Mouse (Mus musculus) G1E (cell line): ENCODE measurements around the gene Gtf2a2. TPM values are rescaled to one million over a fixed set of nuclear protein-coding genes. Genes with fewer than 3 reads are reported as not detected.

Experiments used
- ATAC-seq: 2 replicates; pipeline ENCODE4 v1.8.0; 2016; ENCODE audit warnings: mild to moderate bottlenecking; ENCODE audit not compliant: insufficient number of reproducible peaks, poor library complexity, low FRiP score, severe bottlenecking; ENCODE audit errors: extremely low read depth
- DNase-seq: peaks from one replicate; pipeline ENCODE4 v3.0.0; 2012; ENCODE audit warnings: low spot score
- H3K27me3 ChIP-seq: 2 replicates; pipeline ENCODE4 v1.6.1; 2012; ENCODE audit warnings: mild to moderate bottlenecking, low read length, inconsistent platforms; ENCODE audit not compliant: insufficient read depth
- H3K36me3 ChIP-seq: replicated peaks from 2 replicates; pipeline ENCODE3; 2012; ENCODE audit warnings: mild to moderate bottlenecking, inconsistent platforms
- H3K4me1 ChIP-seq: 2 replicates; pipeline ENCODE4 v1.6.1; 2012; ENCODE audit warnings: low read depth, low read length, inconsistent platforms, mixed read lengths; ENCODE audit not compliant: insufficient read depth
- H3K4me3 ChIP-seq: 2 replicates; pipeline ENCODE4 v1.5.1; 2012; ENCODE audit warnings: low read depth, mild to moderate bottlenecking, inconsistent platforms, low read length, moderate library complexity, mixed read lengths
- H3K9me3 ChIP-seq: replicated peaks from 2 replicates; pipeline ENCODE4 v1.6.1; 2012; ENCODE audit warnings: inconsistent platforms
- CTCF ChIP-seq: IDR thresholded peaks from 2 replicates; pipeline ENCODE4 v1.5.1; 2012; ENCODE audit warnings: low read depth, low read length, inconsistent platforms, mixed read lengths
- GATA1 ChIP-seq: IDR thresholded peaks from 2 replicates; pipeline ENCODE4 v1.6.1; 2012; ENCODE audit warnings: borderline replicate concordance, low read length, inconsistent platforms, mixed read lengths
- GATA2 ChIP-seq: IDR thresholded peaks from 2 replicates; pipeline ENCODE4 v1.6.1; 2012; ENCODE audit warnings: low read depth, low read length, inconsistent platforms, borderline replicate concordance
- POLR2AphosphoS5 ChIP-seq: IDR thresholded peaks from 2 replicates; pipeline ENCODE4 v1.6.1; 2012; ENCODE audit warnings: low read depth, low read length, inconsistent platforms; ENCODE audit not compliant: insufficient replicate concordance
- TAL1 ChIP-seq: conservative IDR thresholded peaks from 2 replicates; pipeline ENCODE4 v1.6.1; 2012; ENCODE audit warnings: low read depth, low read length, inconsistent platforms, mixed read lengths
- polyA plus RNA-seq: library from polyadenylated mRNA; stranded (reverse); fragments of >175 nt; gene quantifications from 2 replicates; pipeline ENCODE4 v1.2.3, GENCODE M21; 2012
- total RNA-seq, 2 experiments: library from RNA; stranded (forward) in 1 of 2; stranded (reverse) in 1 of 2; fragments of 200-1000 nt in 1 of 2; fragments of >200 nt in 1 of 2; fragmentation: Nextera tagmentation in 1 of 2; gene quantifications; 2 replicates each; pipeline ENCODE4 v1.2.3; 2014 to 2017

The Gtf2a2 gene
- total and polyA plus RNA-seq, 3 experiments: 67.6 to 188 (median 83.4) TPM

GRCm38 (mm10) chr9:70049416-70049783 lies 37.0 kb downstream of the Gtf2a2 start:
- Histone ChIP-seq H3K27me3 (peaks cover 17% of the 10 kb centered on the region), H3K36me3 (no peaks in the 10 kb centered on the region), H3K9me3 (no peaks in the 10 kb centered on the region), H3K4me3 (no peak overlapping the region), H3K4me1 (peaks cover 41% of the 10 kb centered on the region)
- TF ChIP-seq GATA2 (no peak), GATA1 (no peak), POLR2AphosphoS5 (no peak), CTCF (no peak), TAL1 (no peak)
- ATAC-seq (no peak), DNase-seq (no peak)

DNA sequence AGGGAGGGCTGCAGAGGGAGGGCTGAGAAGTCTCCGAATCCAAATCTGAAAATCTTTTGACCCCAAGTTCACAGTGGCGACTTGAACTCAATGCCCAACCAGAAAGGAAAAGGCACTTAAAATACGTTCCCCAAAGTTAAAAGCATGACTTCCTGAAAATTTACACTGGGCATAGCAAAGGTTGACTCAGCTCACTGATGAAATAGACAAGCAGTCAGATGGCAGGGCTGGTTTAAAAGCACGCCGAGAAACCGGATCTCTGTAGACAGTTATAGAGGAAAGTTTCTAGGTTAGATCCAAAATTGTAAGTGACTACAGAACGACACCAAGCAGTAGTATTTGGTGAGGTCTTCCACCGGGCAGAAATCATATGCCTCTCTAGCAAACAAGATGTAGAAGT lies 37.5 kb downstream of the Gtf2a2 start:
- no peak for TF ChIP-seq GATA1
- no peak for TF ChIP-seq CTCF
- no peak for TF ChIP-seq POLR2AphosphoS5
- no peak for TF ChIP-seq TAL1
- TF ChIP-seq GATA2: no peak
- Histone ChIP-seq H3K4me3 (no peak overlapping the region), H3K9me3 (no peaks in the 10 kb centered on the region), H3K27me3 (peaks cover 17% of the 10 kb centered on the region), H3K4me1 (peaks cover 40% of the 10 kb centered on the region), H3K36me3 (no peaks in the 10 kb centered on the region)
- DNase-seq: no peak
- no peak for ATAC-seq

DNA sequence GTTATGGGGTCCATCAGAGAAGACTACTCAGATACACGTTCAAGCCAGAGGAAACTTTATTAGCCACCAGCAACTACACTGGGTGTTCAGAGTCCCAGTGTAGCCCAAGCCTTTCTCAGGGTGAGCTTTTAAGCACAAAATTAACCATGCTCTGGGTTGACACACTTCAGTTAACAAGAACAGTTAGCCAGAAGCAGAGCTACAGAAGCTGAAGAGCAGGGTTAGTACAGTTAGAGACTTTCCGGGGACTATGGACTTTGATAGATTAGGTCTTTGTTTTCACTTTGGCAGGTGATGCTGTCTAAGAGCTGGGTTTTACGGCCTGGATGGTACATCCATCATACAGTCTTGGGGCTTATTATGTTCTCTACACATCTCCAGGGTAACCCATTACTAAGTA lies 40.4 kb downstream of the Gtf2a2 start:
- Histone ChIP-seq H3K9me3 (no peaks in the 10 kb centered on the region; the same call in 1 of the 2 replicates), H3K4me3 (no peak overlapping the region), H3K36me3 (no peaks in the 10 kb centered on the region), H3K4me1 (peaks cover 16% of the 10 kb centered on the region), H3K27me3 (peaks cover 19% of the 10 kb centered on the region)
- TF ChIP-seq TAL1 (no peak), GATA1 (no peak), POLR2AphosphoS5 (no peak), GATA2 (no peak), CTCF (no peak)
- ATAC-seq (no peak), DNase-seq (no peak)

- ATAC-seq (no peak), DNase-seq (no peak)
- Histone ChIP-seq H3K4me1 (peaks cover 9% of the 10 kb centered on the region), H3K9me3 (no peaks in the 10 kb centered on the region; the same call in 1 of the 2 replicates), H3K4me3 (no peak overlapping the region), H3K36me3 (no peaks in the 10 kb centered on the region), H3K27me3 (peaks cover 23% of the 10 kb centered on the region)
- TF ChIP-seq GATA2 (no peak), GATA1 (no peak), TAL1 (no peak), CTCF (no peak), POLR2AphosphoS5 (no peak)
Measured at GRCm38 (mm10) chr9:70053411-70053810, 41.1 kb downstream of the Gtf2a2 start.

- peaks cover 9% of the 10 kb centered on the region for H3K27me3 ChIP-seq
- no peak for ATAC-seq
Measured at GRCm38 (mm10) chr9:70062012-70062411, 49.7 kb downstream of the Gtf2a2 start.

DNA sequence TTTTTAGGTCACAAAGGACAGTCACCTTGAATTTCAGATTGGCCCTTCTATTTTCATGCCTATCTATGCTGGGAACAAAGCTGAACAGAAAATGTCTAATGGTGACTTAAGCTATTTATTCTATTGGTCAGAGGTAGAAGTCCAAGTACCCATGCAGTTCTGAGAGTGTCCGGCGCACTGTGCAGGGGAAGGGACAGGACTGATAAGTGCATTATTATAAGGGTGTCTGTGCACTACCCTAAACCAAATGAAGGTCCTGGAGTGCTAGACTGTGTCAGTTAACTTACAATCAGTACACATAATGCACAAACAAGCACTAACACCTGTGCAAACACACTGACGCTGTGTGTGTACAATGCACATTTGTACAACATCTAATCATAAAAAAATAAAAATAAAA lies 55.1 kb downstream of the Gtf2a2 start:
- Histone ChIP-seq H3K27me3 (peaks cover 11% of the 10 kb centered on the region), H3K4me3 (no peak overlapping the region), H3K36me3 (no peaks in the 10 kb centered on the region), H3K9me3 (no peaks in the 10 kb centered on the region), H3K4me1 (peaks cover 5% of the 10 kb centered on the region; the same call in 1 of the 2 replicates)
- DNase-seq: no peak
- ATAC-seq: no peak
- TF ChIP-seq CTCF (no peak), TAL1 (no peak), POLR2AphosphoS5 (no peak), GATA1 (no peak), GATA2 (no peak)

More at GRCm38 (mm10) chr9:70062012-70062411, 49.7 kb downstream of the Gtf2a2 start:
- Histone ChIP-seq H3K4me1 (0 out of 2 replicates have a peak, but pooled peaks cover 3% of the 10 kb centered on the region), H3K4me3 (no peak overlapping the region), H3K9me3 (no peaks in the 10 kb centered on the region), H3K36me3 (no peaks in the 10 kb centered on the region)
- DNase-seq: no peak
- TF ChIP-seq POLR2AphosphoS5: no peak
- TF ChIP-seq GATA2: no peak

- Histone ChIP-seq H3K27me3 (peaks cover 16% of the 10 kb centered on the region), H3K4me3 (no peak overlapping the region), H3K4me1 (peaks cover 2% of the 10 kb centered on the region; the same call in 1 of the 2 replicates), H3K9me3 (no peaks in the 10 kb centered on the region), H3K36me3 (no peaks in the 10 kb centered on the region)
- ATAC-seq (no peak), DNase-seq (no peak)
- TF ChIP-seq GATA2 (no peak), TAL1 (no peak), CTCF (no peak), GATA1 (no peak), POLR2AphosphoS5 (no peak)
Measured at GRCm38 (mm10) chr9:70069961-70070435, 57.6 kb downstream of the Gtf2a2 start.
